Mouse (Mus musculus) megakaryocyte, embryonic 14.5 days (primary cell): ENCODE data around the gene Pard3. TPM values are rescaled to one million over a fixed set of nuclear protein-coding genes. Genes with fewer than 3 reads are reported as not detected.
"Not testable (repeated sequence)": the region's sequence is repeated elsewhere in the genome, so short reads cannot be mapped to it uniquely, and the experiment has no call there.

Experiments used
- H3K27me3 ChIP-seq: replicated peaks from 2 replicates; pipeline ENCODE3; 2012; ENCODE audit warnings: inconsistent platforms
- H3K36me3 ChIP-seq: replicated peaks from 2 replicates; pipeline ENCODE3; 2012; ENCODE audit warnings: low read length, inconsistent platforms, mixed read lengths
- H3K4me1 ChIP-seq: 2 replicates; pipeline ENCODE4 v1.6.1; 2012; ENCODE audit warnings: inconsistent platforms
- H3K4me3 ChIP-seq: replicated peaks from 2 replicates; pipeline ENCODE3; 2012; ENCODE audit warnings: moderate library complexity, mild to moderate bottlenecking, inconsistent platforms
- H3K9me3 ChIP-seq: 2 replicates; pipeline ENCODE4 v1.6.1; 2012; ENCODE audit warnings: inconsistent platforms
- FLI1 ChIP-seq: IDR thresholded peaks from 2 replicates; pipeline ENCODE4 v1.6.1; 2012; ENCODE audit warnings: low read length, inconsistent platforms, mixed read lengths
- GATA1 ChIP-seq: IDR thresholded peaks from 3 replicates; pipeline ENCODE4 v1.6.1; 2012; ENCODE audit warnings: mixed read lengths, low read length, inconsistent platforms, borderline replicate concordance
- polyA plus RNA-seq: library from polyadenylated mRNA; stranded (reverse); fragments of >175 nt; gene quantifications from 2 replicates; pipeline ENCODE4 v1.2.3, GENCODE M21; 2012; ENCODE audit warnings: low replicate concordance; ENCODE audit not compliant: insufficient read depth

Pard3 gene
- polyA plus RNA-seq, 1 experiment: not detected

DNA sequence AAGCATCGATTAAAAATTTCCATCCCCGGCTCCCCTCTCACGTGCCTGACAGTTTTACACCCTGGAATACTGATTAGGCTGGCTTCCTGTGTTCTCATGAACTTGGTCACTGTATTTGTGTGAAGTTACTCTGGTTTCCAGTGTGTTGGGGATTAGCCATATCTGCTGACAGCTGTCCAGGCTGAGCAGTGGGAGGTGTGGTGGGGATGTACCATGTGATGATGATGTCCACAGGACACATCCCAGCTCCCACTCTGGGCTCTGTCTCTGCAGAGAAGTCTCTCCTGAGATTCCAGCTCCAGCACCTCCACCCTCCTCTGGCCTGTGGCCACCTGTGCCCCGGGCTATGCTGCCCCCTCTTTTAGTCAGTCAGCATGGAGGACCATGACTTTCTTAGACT lies 87.0 kb downstream of the Pard3 start:
- H3K27me3 ChIP-seq: peaks cover 23% of the 10 kb centered on the region
- no peaks in the 10 kb centered on the region for H3K9me3 ChIP-seq
- no peak overlapping the region for H3K4me3 ChIP-seq
- H3K36me3 ChIP-seq: no peaks in the 10 kb centered on the region
- TF ChIP-seq GATA1 (no peak), FLI1 (no peak)
- H3K4me1 ChIP-seq: peaks cover 16% of the 10 kb centered on the region

DNA sequence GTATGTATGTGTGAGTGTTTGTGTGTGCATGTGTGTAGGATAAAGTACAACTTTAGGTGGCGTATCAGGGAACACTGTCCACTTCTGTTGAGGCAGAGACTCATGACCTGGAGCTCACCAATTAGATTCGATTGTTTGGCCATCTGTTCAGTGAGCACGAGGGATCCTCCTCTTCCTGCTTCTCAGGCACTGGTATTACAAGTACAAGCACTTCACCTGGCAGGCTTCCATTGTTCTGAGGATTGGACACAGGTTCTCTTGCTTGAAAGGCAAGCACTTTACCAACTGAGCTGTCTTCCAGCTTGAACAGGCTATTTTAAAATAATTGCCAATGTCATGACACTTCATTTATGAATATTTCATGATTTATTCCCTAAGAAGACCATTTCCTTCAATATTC lies 88.0 kb downstream of the Pard3 start:
- Histone ChIP-seq H3K4me1 (peaks cover 6% of the 10 kb centered on the region), H3K9me3 (no peaks in the 10 kb centered on the region), H3K36me3 (no peaks in the 10 kb centered on the region), H3K27me3 (peaks cover 22% of the 10 kb centered on the region), H3K4me3 (no peak overlapping the region)
- TF ChIP-seq GATA1: no peak
- no peak for TF ChIP-seq FLI1

GRCm38 (mm10) chr8:127157087-127157486 lies 93.4 kb downstream of the Pard3 start:
- TF ChIP-seq FLI1: no peak
- peaks cover 15% of the 10 kb centered on the region for H3K27me3 ChIP-seq
- H3K36me3 ChIP-seq: no peaks in the 10 kb centered on the region
- H3K4me1 ChIP-seq: no peaks in the 10 kb centered on the region
- H3K4me3 ChIP-seq: no peak overlapping the region
- H3K9me3 ChIP-seq: no peaks in the 10 kb centered on the region

DNA sequence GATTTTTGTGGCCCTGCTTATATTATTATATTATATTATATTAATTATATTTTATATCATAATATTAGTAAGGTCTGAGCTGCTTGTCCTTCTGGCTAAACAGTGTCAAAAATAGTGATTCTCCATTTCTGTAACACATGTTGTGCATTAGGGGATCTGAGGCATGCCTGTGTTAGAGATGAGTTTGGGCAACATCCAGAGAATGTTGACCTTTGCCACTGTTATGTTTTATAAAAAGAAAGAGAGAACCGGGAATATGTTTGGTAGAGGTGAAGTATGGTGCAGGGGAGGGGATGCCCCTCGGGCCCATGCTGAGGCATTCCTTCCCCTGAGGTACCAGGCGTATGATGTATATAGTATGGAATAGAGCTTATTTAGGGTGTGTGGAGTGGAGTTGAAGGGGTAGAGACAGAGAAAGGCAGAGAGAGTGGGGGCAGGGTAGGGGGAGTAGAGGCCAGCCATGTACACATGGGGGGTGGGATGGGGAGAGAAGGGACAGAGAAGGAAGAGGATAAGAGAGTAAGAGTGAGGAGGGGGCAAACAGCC lies 95.8 kb downstream of the Pard3 start:
- no peaks in the 10 kb centered on the region for H3K9me3 ChIP-seq
- H3K4me1 ChIP-seq: no peaks in the 10 kb centered on the region
- H3K27me3 ChIP-seq: peaks cover 13% of the 10 kb centered on the region
- TF ChIP-seq GATA1: no peak
- TF ChIP-seq FLI1: no peak
- H3K4me3 ChIP-seq: no peak overlapping the region
- H3K36me3 ChIP-seq: no peaks in the 10 kb centered on the region

DNA sequence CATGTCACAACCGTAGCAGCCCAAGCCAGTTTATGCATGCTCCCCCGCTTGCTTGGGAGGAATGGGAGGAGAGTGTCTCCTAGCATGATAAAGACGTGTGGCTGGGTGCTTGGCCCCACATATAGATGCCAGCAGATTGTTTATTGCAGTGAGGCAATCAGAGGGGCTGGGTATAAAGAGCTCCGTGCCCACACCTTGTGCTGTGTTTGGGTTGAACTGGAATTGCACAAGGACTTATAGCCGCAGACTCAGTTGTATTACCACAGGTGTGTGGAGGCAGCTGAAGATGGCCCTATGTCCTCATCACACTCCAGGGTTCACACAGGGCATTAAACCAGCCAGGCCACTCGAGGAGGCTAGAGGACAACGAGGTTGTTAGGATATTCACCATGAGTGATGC lies 98.2 kb downstream of the Pard3 start:
- Histone ChIP-seq H3K4me1 (no peaks in the 10 kb centered on the region), H3K4me3 (no peak overlapping the region), H3K27me3 (peaks cover 15% of the 10 kb centered on the region), H3K9me3 (no peaks in the 10 kb centered on the region), H3K36me3 (no peaks in the 10 kb centered on the region)
- TF ChIP-seq GATA1 (no peak), FLI1 (no peak)

DNA sequence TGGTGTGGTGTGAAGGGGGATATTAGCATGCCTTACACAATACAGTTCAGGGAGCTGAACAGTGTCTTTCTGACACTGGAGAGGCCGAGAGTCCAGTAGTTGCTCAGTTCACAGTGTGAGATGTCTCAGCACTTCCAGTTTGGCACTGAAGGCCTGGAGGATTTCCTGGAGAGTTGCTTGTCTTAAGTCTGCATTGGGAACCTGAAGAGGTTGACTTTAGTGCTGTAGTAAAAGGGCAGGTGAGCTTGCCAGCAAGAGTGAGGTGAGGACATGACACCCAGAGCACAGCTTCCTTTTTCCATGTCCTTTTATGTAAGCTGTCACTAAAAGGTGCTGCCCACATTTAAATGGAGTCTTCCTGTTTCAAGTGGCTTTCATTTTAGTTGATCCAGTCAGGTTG lies 99.1 kb downstream of the Pard3 start:
- Histone ChIP-seq H3K9me3 (no peaks in the 10 kb centered on the region), H3K36me3 (no peaks in the 10 kb centered on the region), H3K27me3 (peaks cover 12% of the 10 kb centered on the region), H3K4me3 (no peak overlapping the region), H3K4me1 (no peaks in the 10 kb centered on the region)
- TF ChIP-seq GATA1 (no peak), FLI1 (no peak)

- TF ChIP-seq GATA1: no peak
- TF ChIP-seq FLI1: no peak
- H3K27me3 ChIP-seq: peaks cover 18% of the 10 kb centered on the region
- no peaks in the 10 kb centered on the region for H3K9me3 ChIP-seq
- H3K4me3 ChIP-seq: no peak overlapping the region
- no peaks in the 10 kb centered on the region for H3K4me1 ChIP-seq
- H3K36me3 ChIP-seq: no peaks in the 10 kb centered on the region
Measured at GRCm38 (mm10) chr8:127164326-127165280, 100.9 kb downstream of the Pard3 start.

- TF ChIP-seq GATA1 (no peak), FLI1 (no peak)
- Histone ChIP-seq H3K4me1 (no peaks in the 10 kb centered on the region), H3K4me3 (no peak overlapping the region), H3K27me3 (peaks cover 21% of the 10 kb centered on the region), H3K9me3 (no peaks in the 10 kb centered on the region), H3K36me3 (no peaks in the 10 kb centered on the region)
Measured at GRCm38 (mm10) chr8:127168496-127168895, 104.8 kb downstream of the Pard3 start.

DNA sequence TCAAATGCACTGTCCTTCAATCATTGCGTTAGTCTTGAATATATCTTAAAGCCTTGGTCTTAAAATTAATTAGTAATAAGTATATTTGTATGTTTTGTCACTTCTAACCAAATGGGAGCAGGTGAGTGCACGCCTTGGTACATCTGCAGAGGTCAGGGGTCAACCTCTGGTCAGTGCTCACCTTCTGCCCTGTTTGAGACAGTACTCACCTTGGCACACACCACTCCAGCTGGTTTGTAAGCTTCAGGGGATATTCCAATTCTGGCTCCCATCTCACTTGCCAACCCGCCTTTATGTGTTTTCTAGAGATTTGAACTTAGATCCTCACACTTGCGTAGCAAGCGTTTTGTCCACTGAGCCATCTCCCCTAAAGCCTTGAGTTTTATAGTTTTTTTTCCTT lies 105.7 kb downstream of the Pard3 start:
- Histone ChIP-seq H3K9me3 (no peaks in the 10 kb centered on the region), H3K36me3 (no peaks in the 10 kb centered on the region), H3K27me3 (peaks cover 20% of the 10 kb centered on the region), H3K4me1 (no peaks in the 10 kb centered on the region), H3K4me3 (no peak overlapping the region)
- TF ChIP-seq GATA1 (no peak), FLI1 (no peak)

DNA sequence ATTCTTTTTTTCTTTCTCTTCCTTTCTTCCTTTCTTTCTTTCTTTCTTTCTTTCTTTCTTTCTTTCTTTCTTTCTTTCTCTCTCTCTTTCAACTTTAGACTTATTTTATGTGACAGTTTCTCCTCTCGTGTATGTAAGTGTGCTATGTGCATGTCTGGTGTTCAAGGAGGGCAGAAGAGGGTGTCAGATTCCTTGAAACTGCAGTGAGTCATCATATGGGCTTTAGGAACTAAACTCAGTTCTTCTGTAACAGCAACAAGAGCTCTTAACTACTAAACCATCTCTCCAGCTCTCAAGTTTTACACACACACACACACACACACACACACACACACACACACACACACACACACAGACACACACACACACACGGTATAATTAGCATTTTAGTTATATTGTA lies 106.7 kb downstream of the Pard3 start:
- H3K4me1 ChIP-seq, H3K36me3 ChIP-seq, H3K4me3 ChIP-seq, H3K9me3 ChIP-seq: not testable (repeated sequence)
- H3K27me3 ChIP-seq: peaks cover 20% of the 10 kb centered on the region
